Mouse (Mus musculus): ENCODE data around the gene Tmc6.
A peak's percentile ranks its signal among the peaks of the same experiment; 100 is the strongest.

The Tmc6 gene

GRCm38 (mm10) chr11:117781199-117781821 is 688 bp downstream of the Tmc6 start:
- peak; percentile 79 to 86 for DNase-seq (ENCODE audit: low spot score in 2 of 2)

- DNase-seq (ENCODE audit: low spot score in 2 of 2), result peak; percentile 91 to 97
Measured at GRCm38 (mm10) chr11:117780582-117781111, 1.4 kb downstream of the Tmc6 start.

- no peak for DNase-seq (ENCODE audit: low spot score in 2 of 2)
Measured at GRCm38 (mm10) chr11:117780199-117780515, 1.8 kb downstream of the Tmc6 start.

GRCm38 (mm10) chr11:117779434-117780198 is 2.4 kb downstream of the Tmc6 start:
- peak; percentile 74 to 84 for DNase-seq (ENCODE audit: low spot score in 2 of 2)

- peak; percentile 52 to 76 for DNase-seq (ENCODE audit: low spot score in 2 of 2)
Measured at GRCm38 (mm10) chr11:117778851-117779433, 3.1 kb downstream of the Tmc6 start.

GRCm38 (mm10) chr11:117778031-117778430 is 4.0 kb downstream of the Tmc6 start:
- no peak for DNase-seq (ENCODE audit: low spot score in 2 of 2)

GRCm38 (mm10) chr11:117777111-117777510 is 4.9 kb downstream of the Tmc6 start:
- DNase-seq (ENCODE audit: low spot score in 2 of 2), result no peak

GRCm38 (mm10) chr11:117776085-117776792 is 5.8 kb downstream of the Tmc6 start:
- DNase-seq (ENCODE audit: low spot score in 2 of 2), result no peak

GRCm38 (mm10) chr11:117775540-117775939 is 6.5 kb downstream of the Tmc6 start:
- DNase-seq (ENCODE audit: low spot score in 2 of 2), result no peak

- DNase-seq (ENCODE audit: low spot score in 2 of 2), result no peak
Measured at GRCm38 (mm10) chr11:117774925-117775324, 7.1 kb downstream of the Tmc6 start.

- DNase-seq (ENCODE audit: low spot score in 2 of 2), result no peak
Measured at GRCm38 (mm10) chr11:117772352-117772751, 9.6 kb downstream of the Tmc6 start.

- peak in 1 of 2 experiments; percentile 11 for DNase-seq (ENCODE audit: low spot score in 2 of 2)
Measured at GRCm38 (mm10) chr11:117770407-117770806, 11.6 kb downstream of the Tmc6 start.

- DNase-seq (ENCODE audit: low spot score in 2 of 2), result no peak
Measured at GRCm38 (mm10) chr11:117769683-117770047, 12.3 kb downstream of the Tmc6 start.

GRCm38 (mm10) chr11:117768725-117769682 is 13.0 kb downstream of the Tmc6 start:
- DNase-seq (ENCODE audit: low spot score in 2 of 2), result no peak

- DNase-seq (ENCODE audit: low spot score in 2 of 2), result no peak
Measured at GRCm38 (mm10) chr11:117766275-117766674, 15.7 kb downstream of the Tmc6 start.

GRCm38 (mm10) chr11:117765361-117765760 is 16.6 kb downstream of the Tmc6 start:
- no peak for DNase-seq (ENCODE audit: low spot score in 2 of 2)

GRCm38 (mm10) chr11:117764319-117764718 is 17.7 kb downstream of the Tmc6 start:
- no peak for DNase-seq (ENCODE audit: low spot score in 2 of 2)

GRCm38 (mm10) chr11:117762246-117762645 is 19.8 kb downstream of the Tmc6 start:
- DNase-seq (ENCODE audit: low spot score in 2 of 2), result no peak

GRCm38 (mm10) chr11:117761801-117762200 is 20.2 kb downstream of the Tmc6 start:
- DNase-seq (ENCODE audit: low spot score in 2 of 2), result no peak

- no peak for DNase-seq (ENCODE audit: low spot score in 2 of 2)
Measured at GRCm38 (mm10) chr11:117760374-117761119, 21.5 kb downstream of the Tmc6 start.
